Mouse (Mus musculus) T-helper 1 cell (primary cell): ENCODE results near the gene Slc29a3.
"Not testable (repeated sequence)": the region's sequence is repeated elsewhere in the genome, so short reads cannot be mapped to it uniquely, and the experiment has no call there.

Source experiments
- in situ Hi-C: fragments of 300-600 bp; cut with MboI, MseI; formaldehyde crosslinking; loops from one replicate; pipeline ENCODE4 v1.15.1; 2025; ENCODE audit warnings: high pct_unique_total_duplicates

Slc29a3 gene

DNA sequence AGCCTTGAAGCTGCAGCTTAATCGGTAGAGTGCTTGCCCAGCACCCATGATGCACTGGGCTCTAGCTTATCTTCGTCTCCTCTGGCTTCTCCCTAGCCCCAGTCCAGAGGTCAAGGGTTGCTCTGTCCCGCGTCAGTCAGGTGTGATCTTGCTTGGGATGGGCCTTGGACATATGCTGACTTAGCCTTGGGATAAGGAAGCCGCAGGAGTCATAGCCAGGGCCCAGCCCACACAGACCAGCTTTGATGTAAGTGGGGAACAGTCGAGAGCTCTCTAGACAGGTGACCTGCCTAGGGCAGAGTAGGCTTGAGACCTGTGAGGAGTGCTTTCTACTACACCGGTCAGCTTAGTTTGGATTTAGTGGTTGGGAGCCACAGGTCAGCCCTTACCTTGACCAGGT lies 14.8 kb upstream of the Slc29a3 start:
- in situ Hi-C loops, result no loop called here

DNA sequence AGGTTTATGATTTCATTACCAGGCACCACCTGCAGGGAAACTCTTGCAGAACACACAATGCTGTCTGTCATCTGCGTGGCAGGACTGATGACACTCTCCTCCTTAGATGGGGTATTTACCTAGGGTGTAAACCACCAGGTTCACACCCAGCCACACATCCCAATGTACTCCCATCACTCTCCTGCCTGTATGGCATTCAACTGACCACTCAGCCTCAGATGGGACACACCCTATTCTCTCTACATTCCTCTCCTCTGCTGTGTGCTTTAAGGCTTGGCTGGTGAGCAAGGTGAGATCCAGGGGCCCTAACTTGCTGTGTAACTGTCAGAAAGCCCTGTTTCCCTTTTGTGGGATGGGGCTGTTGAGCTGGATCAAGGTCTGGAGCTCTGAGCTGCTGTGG lies 9.5 kb upstream of the Slc29a3 start:
- in situ Hi-C loops, result no loop called here

DNA sequence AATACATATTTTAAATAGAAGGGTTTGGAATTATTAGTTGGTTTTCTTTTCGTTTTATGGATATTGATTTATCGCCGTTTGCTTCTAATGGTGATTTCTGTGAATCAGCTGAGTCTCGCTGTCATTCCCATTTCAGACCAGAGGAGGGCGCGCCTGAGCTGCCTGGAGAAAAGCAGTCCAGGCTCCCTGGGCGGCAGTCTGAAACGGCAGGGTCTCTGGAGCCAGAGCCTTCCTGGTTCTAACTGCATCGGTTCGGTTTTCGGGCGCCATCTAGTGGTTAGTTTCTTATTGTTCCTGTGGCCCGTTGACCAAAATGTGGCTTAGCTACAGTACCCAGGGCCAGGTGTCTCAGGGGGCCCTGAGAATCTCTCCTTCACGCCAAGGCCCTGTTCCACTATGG lies 7.8 kb upstream of the Slc29a3 start:
- in situ Hi-C loops, result no loop called here

DNA sequence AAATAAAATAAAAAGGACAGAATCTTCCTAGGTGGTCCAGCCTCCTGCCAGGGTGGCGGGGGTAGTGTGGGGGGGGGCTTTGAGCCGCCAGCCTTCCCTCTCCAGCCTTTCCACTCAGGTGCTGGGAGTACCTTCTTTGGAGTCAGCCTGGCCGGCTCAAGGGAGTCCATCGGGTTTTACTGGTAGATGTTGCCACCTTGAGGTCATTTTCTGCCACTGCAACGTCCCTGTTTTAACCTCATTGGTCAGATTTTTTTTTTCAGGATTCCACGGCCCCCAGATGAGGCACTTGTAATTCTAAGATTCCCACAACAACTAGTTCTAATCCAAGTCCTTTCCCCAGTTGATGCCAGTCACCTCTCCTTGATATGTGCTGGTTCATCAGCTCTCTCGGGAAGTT lies 4.4 kb upstream of the Slc29a3 start:
- in situ Hi-C loops, result loop anchor here (5.0 kb wide), 1 partner anchor 225 kb away; no protein-coding TSS in a partner anchor

DNA sequence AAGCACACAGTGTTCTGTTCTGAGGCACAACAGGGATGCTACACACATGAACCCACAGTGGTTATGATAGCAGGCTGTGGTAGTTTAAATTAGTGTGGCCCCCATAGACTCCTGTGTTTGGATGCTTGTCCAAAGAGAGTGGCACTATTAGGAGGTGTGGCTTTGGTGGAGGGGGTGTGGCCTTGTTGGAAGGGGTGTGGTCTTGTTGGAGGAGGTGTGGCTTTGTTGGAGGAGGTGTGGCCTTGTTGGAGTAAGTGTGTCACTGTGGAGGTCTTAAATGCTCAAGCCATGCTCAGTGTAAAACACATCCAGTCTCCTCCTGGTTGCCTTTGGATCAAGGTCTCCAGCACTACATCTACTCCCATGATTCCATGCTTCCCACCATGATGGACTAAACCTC lies 3.6 kb upstream of the Slc29a3 start:
- in situ Hi-C loops, result loop anchor here (5.0 kb wide), 1 partner anchor 224 kb away; no protein-coding TSS in a partner anchor

DNA sequence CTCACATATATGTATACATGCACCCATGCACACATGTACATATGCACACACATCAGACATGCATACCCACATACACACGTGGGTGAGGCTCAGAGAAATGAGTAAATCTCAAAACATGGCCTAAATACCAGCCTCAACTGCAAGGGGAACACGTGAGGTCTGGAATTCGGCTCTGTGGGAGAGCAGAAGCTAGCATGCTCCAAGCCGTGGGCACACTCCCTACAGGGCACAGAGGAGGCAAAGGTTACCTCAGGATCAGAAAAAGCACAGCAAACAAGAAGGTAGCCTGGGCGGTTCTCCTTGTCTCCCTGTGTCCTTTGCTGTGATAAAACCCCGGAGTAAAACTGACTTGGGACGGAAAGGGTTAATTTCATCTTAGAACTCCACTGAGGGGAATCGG lies 1.3 kb upstream of the Slc29a3 start:
- in situ Hi-C loops, result no loop called here

DNA sequence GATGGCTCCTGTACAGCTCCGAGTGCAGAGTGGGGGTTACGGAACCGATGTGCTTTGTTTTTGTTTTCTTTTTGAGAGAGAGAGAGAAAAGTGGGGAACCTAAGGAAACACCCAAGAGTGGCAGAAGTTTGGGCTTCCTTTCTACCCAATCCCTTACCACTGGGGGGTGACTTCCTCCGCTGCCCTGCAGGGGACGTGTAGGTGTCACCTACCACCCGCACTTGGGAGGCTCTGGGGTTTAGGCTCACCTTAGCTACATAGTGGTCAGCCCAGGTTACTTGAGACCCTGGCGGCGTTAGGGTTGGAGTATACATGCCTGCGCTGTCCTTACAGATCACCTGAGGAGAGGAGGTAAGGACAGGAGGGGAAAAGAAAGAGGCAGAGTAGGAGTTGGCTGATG lies 667 bp upstream of the Slc29a3 start:
- in situ Hi-C loops, result no loop called here

DNA sequence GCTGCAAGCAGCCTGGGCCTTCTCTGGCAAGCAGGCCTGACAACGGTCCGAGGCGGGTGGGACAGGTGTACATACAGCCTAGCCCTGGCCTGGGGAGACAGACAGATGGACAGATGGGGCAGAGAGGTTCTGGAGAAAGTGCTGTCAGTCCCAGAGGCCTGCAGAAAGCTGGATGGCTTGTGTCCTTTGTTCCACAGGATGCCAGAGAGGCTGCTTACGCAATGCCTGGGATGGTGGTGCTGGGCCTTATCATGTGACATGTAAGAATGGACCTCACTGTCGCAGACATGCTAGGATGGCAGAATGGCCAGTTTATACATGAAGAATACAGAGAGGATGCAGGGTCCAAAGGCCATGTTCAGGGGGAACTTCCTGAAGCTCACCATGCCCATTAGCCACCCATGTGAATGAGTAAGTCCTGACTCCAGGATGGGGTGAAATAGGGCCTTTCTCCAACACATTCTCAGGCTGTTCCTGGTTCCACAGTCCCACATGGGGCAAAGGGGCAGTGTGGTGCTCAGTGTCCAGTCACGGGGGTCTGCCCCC lies 4.9 kb downstream of the Slc29a3 start:
- in situ Hi-C loops, result loop anchor here (5.0 kb wide), 1 partner anchor 790 kb away; no protein-coding TSS in a partner anchor

DNA sequence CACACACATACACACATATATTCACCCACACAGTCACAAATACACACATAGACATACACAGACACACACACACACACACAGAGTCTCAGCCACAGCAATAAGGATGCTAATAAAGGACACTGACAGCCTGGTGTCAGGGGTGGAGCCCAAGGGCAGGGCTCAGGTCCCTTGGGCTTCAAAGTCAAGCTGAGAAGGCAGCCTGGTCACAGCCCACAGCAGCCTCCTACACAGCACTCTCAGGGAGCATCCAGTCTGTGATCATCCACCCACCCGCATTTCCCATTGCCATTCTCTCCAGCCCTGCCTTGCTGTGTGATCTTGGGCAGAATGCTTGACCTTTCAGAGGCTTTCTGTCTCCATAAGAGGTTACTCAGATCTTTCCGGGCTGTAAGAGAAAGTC lies 6.1 kb downstream of the Slc29a3 start:
- in situ Hi-C loops, result loop anchor here (5.0 kb wide), 1 partner anchor 789 kb away; no protein-coding TSS in a partner anchor

DNA sequence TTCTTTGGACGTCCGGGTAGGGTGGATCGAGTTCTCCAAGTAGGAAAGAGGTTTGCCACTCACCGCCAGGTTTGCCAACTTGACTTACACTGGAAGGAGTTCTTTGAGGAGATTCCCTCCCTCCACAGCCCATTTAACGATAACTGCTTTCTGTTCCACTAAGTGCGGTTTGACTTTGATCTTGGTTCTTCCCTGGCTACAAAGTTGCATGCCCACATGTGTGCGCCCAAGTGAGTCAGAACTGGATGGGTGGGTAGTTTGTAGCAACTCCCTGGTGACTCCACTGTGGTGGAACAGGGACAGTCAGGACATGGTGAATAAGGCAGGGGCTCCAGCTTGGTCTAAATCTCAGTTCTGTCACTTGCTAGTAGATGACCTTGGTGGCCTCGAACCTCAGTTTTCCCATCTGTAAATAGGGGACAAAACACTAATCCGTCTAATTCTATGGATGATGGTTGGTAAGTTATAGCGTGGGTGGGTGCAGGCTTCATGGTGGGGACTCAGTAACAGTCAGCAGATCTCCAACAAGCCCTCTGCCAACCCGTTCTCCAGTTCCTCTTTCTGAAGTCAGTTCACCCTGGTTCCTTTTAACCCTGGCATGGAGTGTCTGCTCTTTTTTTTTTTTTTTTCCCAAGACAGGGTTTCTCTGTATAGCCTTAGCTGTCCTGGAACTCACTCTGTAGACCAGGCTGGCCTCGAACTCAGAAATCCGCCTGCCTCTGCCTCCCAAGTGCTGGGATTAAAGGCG lies 7.9 kb downstream of the Slc29a3 start:
- in situ Hi-C loops, result loop anchor here (5.0 kb wide), 1 partner anchor 787 kb away; no protein-coding TSS in a partner anchor

DNA sequence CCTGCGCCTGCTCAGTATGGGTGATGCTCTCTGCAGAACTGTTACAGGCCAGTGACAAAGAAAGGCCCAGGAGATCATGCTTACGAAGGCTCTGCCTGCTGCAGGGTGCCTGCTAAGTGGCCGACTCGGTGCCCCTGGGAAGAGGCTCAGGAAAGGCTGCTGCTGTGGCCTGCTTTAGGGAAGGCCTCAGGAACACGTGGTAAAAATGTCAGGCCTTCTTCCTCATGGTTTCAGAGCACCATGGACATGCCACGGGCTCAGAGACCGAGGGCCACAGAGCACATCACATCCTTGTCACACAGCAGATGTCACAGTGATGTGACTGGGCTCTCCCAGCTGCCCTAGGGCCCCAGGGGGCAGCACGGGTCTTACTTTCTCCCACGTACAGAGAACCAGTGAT lies 8.9 kb downstream of the Slc29a3 start:
- in situ Hi-C loops, result no loop called here

DNA sequence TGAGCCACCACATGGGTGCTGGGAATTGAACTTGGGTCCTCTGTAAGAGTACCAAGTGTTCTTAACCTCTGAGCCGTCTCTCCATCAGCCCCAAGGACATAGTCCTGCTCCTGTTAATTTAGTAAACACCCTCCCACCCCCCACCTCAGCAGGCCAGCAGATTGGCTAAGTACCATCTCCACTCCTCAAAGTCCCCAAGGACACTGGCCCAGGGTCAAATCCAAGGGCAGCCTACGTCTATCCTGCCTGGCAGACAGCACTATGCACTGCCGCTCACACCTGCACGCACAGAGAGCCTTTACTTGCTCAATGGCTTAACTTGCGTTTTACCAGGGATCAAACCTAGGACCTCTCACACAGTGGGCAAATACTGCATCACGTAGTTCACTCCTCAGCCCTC lies 9.7 kb downstream of the Slc29a3 start:
- in situ Hi-C loops, result no loop called here

DNA sequence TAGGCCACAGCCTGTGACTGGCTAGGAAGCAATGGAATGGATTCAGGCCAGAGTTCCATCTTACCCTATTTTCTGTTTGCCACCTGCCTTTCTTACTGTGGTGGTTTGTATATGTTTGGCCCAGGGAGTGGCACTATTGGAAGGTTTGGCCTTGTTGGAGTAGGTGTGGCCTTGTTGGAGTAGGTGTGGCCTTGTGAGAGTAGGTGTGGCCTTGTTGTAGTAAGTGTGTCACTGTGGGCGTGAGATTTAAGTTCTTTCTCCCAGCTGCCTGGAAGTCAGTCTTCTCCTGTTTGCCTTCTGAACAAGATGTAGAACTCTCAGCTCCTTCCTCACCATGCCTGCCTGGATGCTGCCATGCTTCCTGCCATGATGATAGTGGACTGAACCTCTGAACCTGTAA lies 10.3 kb downstream of the Slc29a3 start:
- in situ Hi-C loops, result not testable (repeated sequence)

DNA sequence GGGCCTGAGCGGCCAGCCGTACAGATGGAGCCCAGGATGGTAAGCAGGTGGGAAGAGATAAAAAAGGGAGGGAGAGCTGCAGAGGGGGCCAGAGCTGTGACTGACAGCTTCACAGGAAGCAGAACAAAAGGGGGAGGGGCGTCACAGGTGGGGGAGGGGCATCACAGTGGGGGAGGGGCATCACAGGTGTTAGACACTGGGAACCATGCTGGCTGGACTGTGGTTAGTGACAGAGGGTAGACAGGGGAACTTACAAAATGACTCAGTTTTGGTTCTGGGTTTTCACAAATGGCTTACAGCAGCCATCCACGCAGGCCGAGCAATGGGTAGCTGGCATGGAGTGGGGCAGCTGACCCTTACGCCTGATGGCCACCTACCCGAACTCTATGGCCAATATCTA lies 11.2 kb downstream of the Slc29a3 start:
- in situ Hi-C loops, result no loop called here

DNA sequence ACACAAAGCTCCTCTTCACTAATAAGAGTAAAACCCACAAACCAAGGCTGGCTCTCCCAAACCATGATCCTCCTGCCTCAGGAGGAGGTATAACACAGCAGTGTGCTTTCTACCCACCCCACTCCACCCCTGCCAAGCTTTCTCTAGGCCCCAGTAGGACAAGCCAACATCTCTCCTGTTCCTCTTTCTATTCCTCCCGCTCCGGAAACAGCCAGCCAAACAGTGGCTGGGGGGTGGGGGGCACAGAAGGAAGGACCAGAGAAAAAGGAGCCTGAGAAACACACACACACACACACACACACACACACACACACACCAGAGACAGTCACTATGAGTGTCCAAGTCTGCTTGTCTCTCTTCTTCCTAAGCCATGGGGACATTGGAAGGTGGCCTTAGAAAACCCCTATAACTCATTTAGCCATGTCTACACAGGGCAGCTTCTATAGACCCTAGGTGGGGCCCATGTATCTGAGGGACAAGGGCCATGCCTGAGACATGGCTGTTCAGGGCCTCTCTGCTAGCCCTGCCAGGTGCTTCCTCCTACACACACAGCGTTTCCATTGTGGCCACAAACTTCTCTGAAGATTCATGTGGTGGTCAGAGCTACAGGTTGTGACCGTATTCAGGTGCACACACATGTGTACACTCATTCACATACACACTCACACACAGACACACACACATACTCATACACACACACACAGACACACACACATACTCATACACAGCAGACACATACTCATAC lies 12.8 kb downstream of the Slc29a3 start:
- in situ Hi-C loops, result no loop called here

DNA sequence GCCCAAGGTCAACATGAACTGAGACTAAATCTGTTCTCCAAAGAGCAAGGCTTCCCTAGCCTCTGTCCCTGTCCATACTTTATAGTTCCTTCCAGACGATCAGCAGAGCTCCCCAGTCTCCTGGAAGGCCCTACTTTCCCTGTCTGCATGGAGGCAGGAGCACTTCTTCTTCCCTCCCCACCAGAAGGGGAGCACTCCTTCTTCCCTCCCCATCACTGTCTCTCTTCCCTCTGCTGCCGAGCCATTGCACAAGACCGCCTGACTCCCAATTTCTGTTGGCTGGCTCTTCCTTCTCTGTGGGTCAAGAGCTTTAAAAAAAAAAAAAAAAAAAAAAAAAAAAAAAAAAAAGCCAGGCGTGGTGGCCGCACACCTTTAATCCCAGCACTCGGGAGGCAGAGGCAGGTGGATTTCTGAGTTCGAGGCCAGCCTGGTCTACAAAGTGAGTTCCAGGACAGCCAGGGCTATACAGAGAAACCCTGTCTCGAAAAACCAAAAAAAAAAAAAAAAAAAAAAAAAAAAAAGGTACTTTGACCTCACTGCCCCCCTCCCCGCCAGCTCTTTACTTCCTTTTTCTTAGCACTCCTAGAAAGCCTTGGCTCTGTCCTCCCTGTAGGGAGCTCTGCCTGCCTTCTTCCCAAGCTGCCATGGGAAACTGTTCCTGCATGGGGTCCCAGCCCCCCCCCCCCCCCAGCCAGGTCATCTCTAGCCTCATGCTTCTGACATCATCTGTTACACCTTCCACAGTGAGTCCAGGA lies 14.5 kb downstream of the Slc29a3 start:
- in situ Hi-C loops, result no loop called here

DNA sequence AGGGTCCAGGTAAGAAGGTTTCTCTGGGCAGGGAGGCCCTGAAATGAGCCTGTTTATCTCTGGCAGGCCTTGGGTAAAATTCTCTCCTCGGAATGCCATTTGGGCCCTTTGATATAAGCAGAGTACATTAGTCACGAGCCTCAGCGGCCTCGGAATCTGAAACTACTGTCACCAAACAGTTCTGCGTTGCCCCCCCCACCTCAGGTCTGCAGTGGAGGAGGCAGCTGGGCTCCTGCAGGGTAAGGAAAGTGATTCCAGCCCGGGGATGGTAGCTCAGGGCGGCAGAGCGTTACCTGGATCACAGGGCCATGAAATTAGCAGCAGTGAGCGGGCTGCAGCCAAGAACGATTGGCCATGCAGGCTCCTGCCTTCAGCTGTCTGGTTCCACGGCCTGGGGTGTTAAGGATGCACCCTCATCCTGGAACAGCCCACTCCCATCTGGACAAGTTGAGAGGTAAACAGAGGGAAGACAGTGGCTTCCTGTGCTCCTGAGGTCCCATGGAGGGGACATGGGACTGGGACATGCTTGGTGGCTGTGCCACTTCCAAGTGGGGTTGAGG lies 15.3 kb downstream of the Slc29a3 start:
- in situ Hi-C loops, result no loop called here

DNA sequence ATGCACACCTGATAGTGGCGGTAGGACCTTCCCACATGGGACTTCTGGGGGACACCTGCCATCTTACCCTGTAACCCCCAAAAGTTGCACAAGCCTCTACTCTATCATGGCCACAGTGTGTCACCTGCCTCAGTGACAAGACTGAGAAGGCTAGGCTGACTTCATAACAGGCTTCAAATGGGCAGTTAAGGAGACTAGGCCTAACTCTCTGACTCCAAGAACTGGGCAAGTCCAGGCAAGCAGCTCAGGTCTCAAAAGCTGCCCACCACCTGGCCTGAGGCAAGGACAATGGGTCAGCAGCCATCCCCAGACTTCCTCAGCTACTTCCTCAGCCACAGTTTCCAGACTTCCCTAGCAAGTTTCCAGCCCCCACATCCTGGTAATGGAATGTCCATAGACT lies 16.9 kb downstream of the Slc29a3 start:
- in situ Hi-C loops, result no loop called here

DNA sequence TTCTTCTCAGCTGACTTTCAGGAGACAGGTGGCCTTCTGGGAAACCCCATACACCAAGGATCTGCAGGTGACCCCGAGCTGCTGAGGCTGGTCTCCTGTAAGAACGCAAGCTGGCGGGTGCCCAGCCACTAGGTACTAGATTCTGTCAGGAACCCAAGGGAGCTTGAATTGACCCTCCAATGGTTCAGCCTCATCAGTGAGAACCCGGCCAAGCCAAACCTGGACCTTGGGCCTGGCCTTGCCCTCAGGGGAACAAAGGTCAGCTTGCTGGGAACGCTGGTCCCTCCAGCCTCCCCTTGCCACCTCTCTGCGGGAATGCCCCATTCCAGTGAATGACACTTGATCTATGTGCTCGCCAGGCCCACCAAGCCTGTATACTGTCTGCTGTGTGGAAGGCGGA lies 19.1 kb downstream of the Slc29a3 start:
- in situ Hi-C loops, result no loop called here

DNA sequence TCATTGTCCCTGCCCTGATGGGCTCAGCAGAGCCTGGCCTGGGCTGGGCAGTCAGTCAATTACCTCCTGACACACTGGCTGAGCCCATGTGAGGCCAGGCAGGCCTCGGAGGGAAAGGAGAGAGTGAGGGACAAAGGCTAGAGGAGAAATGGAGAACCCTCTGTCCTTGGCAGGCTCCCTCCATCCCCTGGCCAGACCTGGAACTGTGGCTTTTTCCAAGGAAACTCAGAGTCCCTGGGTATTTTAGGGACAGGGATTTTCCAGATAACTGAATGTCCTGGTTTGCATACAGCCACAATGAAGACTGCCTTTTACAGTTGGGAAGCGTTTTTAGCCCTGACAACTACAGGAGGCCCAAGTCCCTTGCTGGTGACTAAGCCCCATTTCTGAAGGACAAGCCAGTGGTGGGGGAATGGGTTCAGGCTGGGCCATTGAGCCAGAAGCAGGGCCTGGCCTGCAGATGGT lies 20.2 kb downstream of the Slc29a3 start:
- in situ Hi-C loops, result no loop called here

DNA sequence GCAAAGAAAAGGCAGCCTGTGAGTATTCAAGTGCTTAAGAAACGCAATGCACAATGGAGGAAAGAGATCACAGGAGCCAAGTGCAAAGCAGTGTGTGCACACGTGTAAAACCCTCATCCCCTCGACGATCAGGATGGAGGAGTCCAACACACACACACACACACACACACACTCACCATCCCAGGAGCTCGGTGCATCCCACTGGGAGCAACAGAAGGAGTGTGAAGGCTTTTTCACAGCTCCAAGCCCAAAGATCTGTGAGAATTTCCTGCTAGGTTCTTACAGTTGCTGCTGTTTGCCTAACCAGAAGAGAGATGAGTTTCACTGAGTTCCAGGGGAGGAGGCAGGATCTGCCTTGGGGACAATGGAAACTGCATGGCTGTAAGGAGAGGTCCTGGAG lies 20.9 kb downstream of the Slc29a3 start:
- in situ Hi-C loops, result no loop called here

DNA sequence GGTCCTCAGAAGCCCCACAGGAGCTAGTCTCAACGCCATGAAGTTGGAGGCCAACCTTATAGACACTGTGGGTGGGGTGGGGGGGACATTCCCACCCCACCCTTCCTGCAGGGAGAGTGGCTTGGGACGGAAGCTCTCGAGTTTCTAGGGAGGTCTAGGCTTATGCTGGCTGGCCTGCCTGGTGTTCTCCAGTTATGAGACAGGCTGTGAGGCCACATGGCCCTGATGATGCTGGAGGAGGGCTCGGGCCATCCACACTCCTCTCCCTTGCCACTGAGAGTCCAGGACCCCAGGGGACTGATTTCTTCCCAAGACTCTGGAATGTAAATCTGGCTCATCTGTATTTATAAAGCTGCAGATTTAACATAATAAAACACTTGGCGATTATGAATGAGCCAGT lies 25.3 kb downstream of the Slc29a3 start:
- in situ Hi-C loops, result no loop called here
